Mouse (Mus musculus) effector memory CD4-positive, alpha-beta T cell, adult 5 months (primary cell): Measurements from ENCODE around the gene Slc26a10. TPM values are rescaled to one million over a fixed set of nuclear protein-coding genes. Genes with fewer than 3 reads are reported as not detected.

Source experiments
- polyA plus RNA-seq: library from polyadenylated mRNA; unstranded; fragments of 100-300 nt; shearing (Covaris generic); gene quantifications from one replicate; pipeline ENCODE4 v1.2.1, GENCODE M21; 2017

Slc26a10 gene
- polyA plus RNA-seq, result 11.0 TPM

GRCm38 (mm10) chr10:127179871-127180694 lies at the start of gene Slc26a10:
Gene Slc26a10 (minus strand): TSS chr10:127180645.

GRCm38 (mm10) chr10:127211414-127211854 lies 31.0 kb upstream of the Slc26a10 start, which contains the start of gene Pip4k2c:
Gene Pip4k2c (minus strand): TSS chr10:127211585.

GRCm38 (mm10) chr10:127195328-127196129 lies 15.1 kb upstream of the Slc26a10 start, which contains the start of gene Dtx3:
Gene Dtx3 (minus strand): TSS chr10:127195728.

GRCm38 (mm10) chr10:127189651-127190381 lies 9.4 kb upstream of the Slc26a10 start, which contains the start of gene Arhgef25:
Gene Arhgef25 (minus strand): TSS chr10:127190083.

GRCm38 (mm10) chr10:127164631-127165353 lies 15.7 kb downstream of the Slc26a10 start, which contains the start of gene B4galnt1:
Gene B4galnt1 (plus strand): TSS chr10:127165225.

Other genes starting within 250 kb of the Slc26a10 start
- gene Ctdsp2, start 201.9 kb downstream of the Slc26a10 start, polyA plus RNA-seq, result 39.4 TPM
- gene Avil, start 179.9 kb downstream of the Slc26a10 start, polyA plus RNA-seq, result 0.37 TPM
- 21.6 TPM for gene Tsfm, start 149.8 kb downstream of the Slc26a10 start, polyA plus RNA-seq
- gene Mettl1, start 139.2 kb downstream of the Slc26a10 start, polyA plus RNA-seq, result 12.8 TPM
- gene Eef1akmt3, start 139.1 kb downstream of the Slc26a10 start, polyA plus RNA-seq, result 0.41 TPM
- gene Cyp27b1, start 132.4 kb downstream of the Slc26a10 start, polyA plus RNA-seq, result not detected
- 1.2 TPM for gene March9, start 120.5 kb downstream of the Slc26a10 start, polyA plus RNA-seq
- gene Cdk4, start 117.1 kb downstream of the Slc26a10 start, polyA plus RNA-seq, result 125 TPM
- 110 TPM for gene Tspan31, start 110.4 kb downstream of the Slc26a10 start, polyA plus RNA-seq
- gene Agap2, start 105.4 kb downstream of the Slc26a10 start, polyA plus RNA-seq, result 19.0 TPM
- 154 TPM for gene Os9, start 59.5 kb downstream of the Slc26a10 start, polyA plus RNA-seq
- 677 TPM for gene B4galnt1, start 15.4 kb downstream of the Slc26a10 start, polyA plus RNA-seq
- not detected for gene Arhgef25, start 9.4 kb upstream of the Slc26a10 start, polyA plus RNA-seq
- gene Dtx3, start 15.1 kb upstream of the Slc26a10 start, polyA plus RNA-seq, result 109 TPM
- gene Pip4k2c, start 30.9 kb upstream of the Slc26a10 start, polyA plus RNA-seq, result 28.9 TPM
- gene Kif5a, start 82.7 kb upstream of the Slc26a10 start, polyA plus RNA-seq, result not detected
- 74.6 TPM for gene Dctn2, start 85.7 kb upstream of the Slc26a10 start, polyA plus RNA-seq
- gene Mbd6, start 108.4 kb upstream of the Slc26a10 start, polyA plus RNA-seq, result 8.4 TPM
- 55.4 TPM for gene Mars, start 131.1 kb upstream of the Slc26a10 start, polyA plus RNA-seq
- 193 TPM for gene Arhgap9, start 141.3 kb upstream of the Slc26a10 start, polyA plus RNA-seq
- gene Gli1, start 161.3 kb upstream of the Slc26a10 start, polyA plus RNA-seq, result 0.09 TPM
- gene Inhbe, start 173.8 kb upstream of the Slc26a10 start, polyA plus RNA-seq, result not detected
- gene Inhbc, start 189.8 kb upstream of the Slc26a10 start, polyA plus RNA-seq, result not detected
- gene R3hdm2, start 199.7 kb upstream of the Slc26a10 start, polyA plus RNA-seq, result 42.4 TPM